Mouse (Mus musculus): Measurements from ENCODE around the gene Eva1b.

GRCm38 (mm10) chr4:126197485-126197884 lies 49.9 kb downstream of the Eva1b start:
- TF ChIP-seq REST (IDR thresholded peaks at IDR 0.05; ENCODE audit: insufficient read depth, insufficient read length) (no peak), POLR2A (IDR thresholded peaks at IDR 0.05; ENCODE audit: insufficient read length, low read depth) (no peak), TCF3 (IDR thresholded peaks at IDR 0.05; ENCODE audit: insufficient read length, low read depth) (no peak), SRF (IDR thresholded peaks at IDR 0.05; ENCODE audit: control insufficient read depth, insufficient read length, low read depth) (no peak), MYOG (IDR thresholded peaks at IDR 0.05; ENCODE audit: control insufficient read depth in 1 of 3, insufficient read depth in 1 of 3, insufficient read length in 2 of 3, low read depth in 2 of 3) (no peak), TCF12 (IDR thresholded peaks at IDR 0.05; ENCODE audit: insufficient read depth, poor library complexity, severe bottlenecking) (no peak), CEBPB (IDR thresholded peaks at IDR 0.05; ENCODE audit: insufficient read depth, poor library complexity, severe bottlenecking) (no peak), MYOD1 (IDR thresholded peaks at IDR 0.05; ENCODE audit: control insufficient read depth in 1 of 3, insufficient read length in 2 of 3, low read depth in 2 of 3) (no peak), E2F4 (IDR thresholded peaks at IDR 0.05; ENCODE audit: insufficient read depth) (no peak), MAX (IDR thresholded peaks at IDR 0.05; ENCODE audit: low read depth) (no peak)
